In the genomic region with DNA sequence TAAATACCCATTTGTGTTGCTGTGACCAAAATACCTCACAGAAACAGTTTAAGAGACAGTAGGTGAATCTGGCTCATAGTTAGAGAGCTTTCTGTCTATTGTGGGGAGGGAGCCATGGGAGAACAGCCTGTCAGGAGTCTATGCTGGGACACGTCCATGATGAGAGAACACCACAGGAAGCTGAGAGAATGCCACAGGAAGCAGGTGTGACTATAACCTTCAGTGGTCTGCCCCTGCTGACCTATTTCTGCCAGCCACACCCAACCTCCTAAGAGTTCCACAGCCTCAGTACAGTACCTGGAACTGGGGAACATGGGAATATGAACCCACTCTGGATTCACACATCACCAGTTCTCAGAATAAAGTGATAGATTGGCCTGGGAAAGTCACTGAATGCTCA, we compare ENCODE assay signal across 24 mouse cellular contexts. TPM values are rescaled to one million over a fixed set of nuclear protein-coding genes. Genes with fewer than 3 reads are reported as not detected.
A peak's percentile ranks its signal among the peaks of the same experiment; 100 is the strongest.
DNase-seq lines count a peak whose midpoint lies in the region; ATAC-seq and TF ChIP-seq lines count a peak whose summit lies in the region.
"Had no signal": no experiment of that assay in that cellular context is flagged by ENCODE, and none has a peak within 500 bp of the region (broad histone marks: within the 10 kb centered on the region; RNA-seq: fewer than 3 reads in every experiment).

No protein-coding gene starts in this region.

- peak; percentile 51 for DNase-seq in thymus, adult 2 months
- peak; percentile 33 for DNase-seq in thymus, postnatal 4 days
- DNase-seq in urinary bladder, postnatal 36 days (ENCODE audit: low spot score in 2 of 2): no peak
- DNase-seq: adrenal gland, adult 8-10 months; adrenal gland, postnatal 36 days; B cell, adult 2 months; cerebellum, adult 11 months; cerebellum, adult 8-10 months; cerebellum, postnatal 25 days; gastrocnemius, adult 2 months; gastrocnemius, postnatal 25 days; heart, postnatal 36 days had no signal

- TF ChIP-seq CTCF in thymus, adult 2 months (IDR thresholded peaks at IDR 0.05; ENCODE audit: borderline replicate concordance, control insufficient read depth, extremely low read depth, insufficient read depth, low read length, poor library complexity): no peak

- ATAC-seq in CD4-positive, CD25-positive, alpha-beta regulatory T cell, adult 4 months: peak; percentile 44
- ATAC-seq in erythroid progenitor cell, adult 5-6 weeks (replicated peaks; ENCODE audit: low FRiP score, poor library complexity, severe bottlenecking): no peak
- ATAC-seq in megakaryocyte progenitor cell, adult 5-6 weeks (replicated peaks; ENCODE audit: poor library complexity): no peak
- ATAC-seq: forebrain, embryonic 14.5 days; hindbrain, embryonic 16.5 days; intestine, embryonic 15.5 days had no signal

- no peaks in the 10 kb centered on the region for H3K36me3 ChIP-seq in thymus, adult 2 months (ENCODE audit: control insufficient read depth, insufficient read depth, low read length)
- H3K36me3 ChIP-seq: embryonic facial prominence, embryonic 12.5 days; heart, embryonic 12.5 days; hindbrain, embryonic 12.5 days; intestine, embryonic 15.5 days had no signal

- 9% methylated on average over 1 of the region's 1 CpGs for WGBS in thymus, adult 2 months

- peak overlapping the region; percentile 28; the same call in 1 of the 2 replicates for H3K27ac ChIP-seq in brown adipose tissue, adult 24 weeks (replicated peaks; ENCODE audit: low read depth, low read length)
- H3K27ac ChIP-seq in thymus, adult 2 months (ENCODE audit: control insufficient read depth, insufficient read depth, low read length): peak overlapping the region; percentile 30; the same call in 1 of the 2 replicates
- H3K27ac ChIP-seq: embryonic facial prominence, embryonic 12.5 days; gastrocnemius, adult 2 months; hindbrain, embryonic 12.5 days; intestine, embryonic 15.5 days had no signal

- no peak overlapping the region for H3K4me3 ChIP-seq in brown adipose tissue, adult 24 weeks (ENCODE audit: insufficient read depth, low read depth, low read length)
- H3K4me3 ChIP-seq in thymus, adult 2 months (ENCODE audit: control insufficient read depth, insufficient read depth, low read length): no peak overlapping the region
- H3K4me3 ChIP-seq: embryonic facial prominence, embryonic 12.5 days; gastrocnemius, adult 2 months; heart, embryonic 12.5 days; hindbrain, embryonic 12.5 days; intestine, embryonic 15.5 days had no signal

- no peak for TF ChIP-seq POLR2A in thymus, adult 2 months (IDR thresholded peaks at IDR 0.05; ENCODE audit: control insufficient read depth, extremely low read depth, insufficient read depth, low read length, poor library complexity)

- H3K27me3 ChIP-seq in thymus, adult 2 months (ENCODE audit: control insufficient read depth, insufficient read depth, low read length): no peaks in the 10 kb centered on the region
- H3K27me3 ChIP-seq: CH12.LX; embryonic facial prominence, embryonic 12.5 days; heart, embryonic 12.5 days; hindbrain, embryonic 12.5 days; intestine, embryonic 15.5 days had no signal

- no peaks in the 10 kb centered on the region for H3K4me1 ChIP-seq in brown adipose tissue, adult 24 weeks (ENCODE audit: control insufficient read depth, insufficient read depth, insufficient read length, low read length)
- peaks cover 39% of the 10 kb centered on the region for H3K4me1 ChIP-seq in thymus, adult 2 months (replicated peaks; ENCODE audit: control insufficient read depth, insufficient read depth, low read length)
- H3K4me1 ChIP-seq: embryonic facial prominence, embryonic 12.5 days; hindbrain, embryonic 12.5 days had no signal

RNA-seq across cellular contexts. Expression of a gene that starts 9.1 kb away (rescaled TPM):
- polyA plus RNA-seq in CD4-positive, CD25-positive, alpha-beta regulatory T cell, adult 4 months (2017; shearing (Covaris generic)): 100 to 1,000 TPM in 1 of 2 experiments, 10 to 100 TPM in 1; 83.7 to 103 TPM
- polyA plus RNA-seq in brown adipose tissue, adult 24 weeks (2012; ENCODE audit: insufficient read depth, insufficient read length, missing spikeins): 24.7 and 34.9 TPM in 2 replicates
- polyA plus RNA-seq in thymus, adult 2 months (2012; rRNA removed): 681 and 790 TPM in 2 replicates
- 19.1 and 38.6 TPM in 2 replicates for total RNA-seq in erythroid progenitor cell, adult 5-6 weeks (2015; ENCODE audit: low replicate concordance)
- 6.7 and 29.1 TPM in 2 replicates for total RNA-seq in erythroid progenitor cell, adult 5-6 weeks (2017; ENCODE audit: low replicate concordance)
- total RNA-seq in megakaryocyte progenitor cell, adult 5-6 weeks (2015): 67.1 and 71.7 TPM in 2 replicates
- total RNA-seq in megakaryocyte progenitor cell, adult 5-6 weeks (2017): 24.6 and 28.8 TPM in 2 replicates

RNA-seq across cellular contexts. Expression of a gene that starts 37.9 kb away (rescaled TPM):
- polyA plus RNA-seq in CD4-positive, CD25-positive, alpha-beta regulatory T cell, adult 4 months (2017; shearing (Covaris generic)): not detected
- polyA plus RNA-seq in brown adipose tissue, adult 24 weeks (2012; ENCODE audit: insufficient read depth, insufficient read length, missing spikeins): 25.9 and 30.4 TPM in 2 replicates
- polyA plus RNA-seq in thymus, adult 2 months (2012; rRNA removed): 18.7 and 21.2 TPM in 2 replicates
- not detected in 2 replicates for total RNA-seq in erythroid progenitor cell, adult 5-6 weeks (2015; ENCODE audit: low replicate concordance)
- 1.3 TPM in 1 of 2 replicates, not detected in the other for total RNA-seq in erythroid progenitor cell, adult 5-6 weeks (2017; ENCODE audit: low replicate concordance)
- not detected in 2 replicates for total RNA-seq in megakaryocyte progenitor cell, adult 5-6 weeks (2015)
- total RNA-seq in megakaryocyte progenitor cell, adult 5-6 weeks (2017): 0.17 and 0.37 TPM in 2 replicates
- total RNA-seq: granulocyte monocyte progenitor cell, adult 5-6 weeks had no signal

RNA-seq across cellular contexts. Expression of a gene that starts 49.7 kb away (rescaled TPM):
- polyA plus RNA-seq in CD4-positive, CD25-positive, alpha-beta regulatory T cell, adult 4 months (2017; shearing (Covaris generic)): 10 to 100 TPM in 1 of 2 experiments, 1 to 10 TPM in 1; 6.0 to 12.2 TPM
- not detected in 2 replicates for polyA plus RNA-seq in brown adipose tissue, adult 24 weeks (2012; ENCODE audit: insufficient read depth, insufficient read length, missing spikeins)
- 7.0 and 8.2 TPM in 2 replicates for polyA plus RNA-seq in thymus, adult 2 months (2012; rRNA removed)
- total RNA-seq in erythroid progenitor cell, adult 5-6 weeks (2015; ENCODE audit: low replicate concordance): 5.9 TPM in 1 of 2 replicates, not detected in the other
- not detected in 2 replicates for total RNA-seq in erythroid progenitor cell, adult 5-6 weeks (2017; ENCODE audit: low replicate concordance)
- total RNA-seq in megakaryocyte progenitor cell, adult 5-6 weeks (2015): 6.9 and 8.7 TPM in 2 replicates
- 1.1 and 4.9 TPM in 2 replicates for total RNA-seq in megakaryocyte progenitor cell, adult 5-6 weeks (2017)
- polyA plus RNA-seq: forebrain, embryonic 14.5 days had no signal

Comparison
In these comparisons a context has a peak if more than half of its experiments do, and no peak if none do; other contexts are left out.
1. DNase-seq: peak in thymus, adult 2 months (single experiment) and thymus, postnatal 4 days (single experiment); none in urinary bladder, postnatal 36 days (0 of 2).
2. RNA of a gene that starts 37.9 kb away (polyA plus RNA-seq): 25.9 to 30.4 TPM in brown adipose tissue, adult 24 weeks and 18.7 to 21.2 TPM in thymus, adult 2 months; not detected in CD4-positive, CD25-positive, alpha-beta regulatory T cell, adult 4 months; every median in the first group is over 10 times any median in the second.